Comparison of ENCODE assay signal across 29 mouse cellular contexts in genomic region chr11:48098063-48098462, GRCm38 (mm10).
"Had no signal": no experiment of that assay in that cellular context is flagged by ENCODE, and none has a peak within 500 bp of the region (broad histone marks: within the 10 kb centered on the region; RNA-seq: fewer than 3 reads in every experiment).

No protein-coding gene starts in this region.

- ATAC-seq: forebrain, embryonic 13.5 days; forebrain, embryonic 14.5 days; forebrain, embryonic 15.5 days; forebrain, embryonic 16.5 days; forebrain, postnatal 0 days had no signal

- H3K9me3 ChIP-seq: embryonic facial prominence, embryonic 10.5 days; embryonic facial prominence, embryonic 12.5 days; embryonic facial prominence, embryonic 13.5 days; embryonic facial prominence, embryonic 15.5 days; forebrain, embryonic 10.5 days; forebrain, embryonic 12.5 days; forebrain, embryonic 13.5 days; forebrain, embryonic 15.5 days; heart, embryonic 10.5 days had no signal

- H3K4me2 ChIP-seq: embryonic facial prominence, embryonic 12.5 days; embryonic facial prominence, embryonic 13.5 days; embryonic facial prominence, embryonic 15.5 days; forebrain, embryonic 12.5 days; forebrain, embryonic 13.5 days; forebrain, embryonic 15.5 days had no signal

- H3K27me3 ChIP-seq: embryonic facial prominence, embryonic 12.5 days; embryonic facial prominence, embryonic 13.5 days; embryonic facial prominence, embryonic 15.5 days; forebrain, embryonic 12.5 days; forebrain, embryonic 13.5 days; forebrain, embryonic 15.5 days had no signal

- DNase-seq: cerebellum, adult 8-10 months; cerebellum, adult 9-10 months; cerebellum, adult 9-11 months; cerebellum, postnatal 10 days; cerebellum, postnatal 14 days; cerebellum, postnatal 25 days; cerebellum, postnatal 36 days; embryo, embryonic 11 days; forebrain, postnatal 0 days; gastrocnemius, adult 2 months; gastrocnemius, postnatal 10 days; gastrocnemius, postnatal 14 days; gastrocnemius, postnatal 25 days; gastrocnemius, postnatal 36 days; heart, adult 11 months; heart, adult 18-20 months; heart, adult 2 months had no signal

- H3K36me3 ChIP-seq: embryonic facial prominence, embryonic 10.5 days; embryonic facial prominence, embryonic 12.5 days; embryonic facial prominence, embryonic 13.5 days; embryonic facial prominence, embryonic 15.5 days; forebrain, embryonic 10.5 days; forebrain, embryonic 12.5 days; forebrain, embryonic 15.5 days; heart, embryonic 10.5 days had no signal

- H3K9ac ChIP-seq: embryonic facial prominence, embryonic 12.5 days; embryonic facial prominence, embryonic 13.5 days; embryonic facial prominence, embryonic 15.5 days; forebrain, embryonic 12.5 days; forebrain, embryonic 13.5 days; forebrain, embryonic 15.5 days; forebrain, postnatal 0 days had no signal

- H3K27ac ChIP-seq: embryonic facial prominence, embryonic 10.5 days; embryonic facial prominence, embryonic 12.5 days; embryonic facial prominence, embryonic 13.5 days; embryonic facial prominence, embryonic 15.5 days; forebrain, embryonic 10.5 days; forebrain, embryonic 12.5 days; forebrain, embryonic 13.5 days; forebrain, embryonic 15.5 days; gastrocnemius, adult 2 months; heart, adult 2 months; heart, embryonic 10.5 days had no signal

- H3K4me1 ChIP-seq: embryonic facial prominence, embryonic 10.5 days; embryonic facial prominence, embryonic 12.5 days; embryonic facial prominence, embryonic 13.5 days; embryonic facial prominence, embryonic 15.5 days; forebrain, embryonic 12.5 days; forebrain, embryonic 13.5 days; forebrain, embryonic 15.5 days; heart, embryonic 10.5 days had no signal

- H3K4me3 ChIP-seq: embryonic facial prominence, embryonic 10.5 days; embryonic facial prominence, embryonic 12.5 days; embryonic facial prominence, embryonic 13.5 days; embryonic facial prominence, embryonic 15.5 days; erythroblast, embryonic 14.5 days; forebrain, embryonic 10.5 days; forebrain, embryonic 12.5 days; forebrain, embryonic 13.5 days; forebrain, embryonic 15.5 days; gastrocnemius, adult 2 months; heart, adult 2 months; heart, embryonic 10.5 days had no signal
